Mouse (Mus musculus): ENCODE data around the gene S100a10. TPM values are rescaled to one million over a fixed set of nuclear protein-coding genes. Genes with fewer than 3 reads are reported as not detected.

S100a10 gene
- total RNA-seq, 2 experiments from 2014 or later = 99.6 to 111 TPM

Other genes starting within 250 kb of the S100a10 start
- gene Hrnr, start 235.3 kb upstream of the S100a10 start, total RNA-seq (2021) = not detected
- gene Rptn, start 161.4 kb upstream of the S100a10 start, total RNA-seq (2021) = not detected
- under 1 TPM; 0.03 to 0.05 TPM for gene Tchh, start 112.8 kb upstream of the S100a10 start, total RNA-seq (2021)
- gene Tchhl1, start 86.3 kb upstream of the S100a10 start, total RNA-seq (2021) = not detected
- 10 to 100 TPM; 82.1 to 97.0 TPM for gene S100a11, start 34.6 kb upstream of the S100a10 start, total RNA-seq (2021)
- gene Tdpoz2, start 97.6 kb downstream of the S100a10 start, total RNA-seq (2021) = not detected
- not detected for gene Tdpoz1, start 121.2 kb downstream of the S100a10 start, total RNA-seq (2021)
- not detected for gene Gm37596, start 138.0 kb downstream of the S100a10 start, total RNA-seq (2021)
- not detected for gene Gm5773, start 217.9 kb downstream of the S100a10 start, total RNA-seq (2021)
- not detected for gene Tdpoz4, start 241.3 kb downstream of the S100a10 start, total RNA-seq (2021)